Comparison of ENCODE assay signal across 13 mouse cellular contexts in genomic region chr13:63337239-63337960, GRCm38 (mm10).
DNase-seq lines count a peak whose midpoint lies in the region; ATAC-seq and TF ChIP-seq lines count a peak whose summit lies in the region.
"Had no signal": no experiment of that assay in that cellular context is flagged by ENCODE, and none has a peak within 500 bp of the region (broad histone marks: within the 10 kb centered on the region; RNA-seq: fewer than 3 reads in every experiment).

No protein-coding gene starts in this region.

- H3K9me3 ChIP-seq in kidney, embryonic 15.5 days (replicated peaks) = no peaks in the 10 kb centered on the region
- H3K9me3 ChIP-seq in embryonic facial prominence, embryonic 14.5 days (ENCODE audit: control insufficient read depth, low read length) = no peaks in the 10 kb centered on the region
- H3K9me3 ChIP-seq in hindbrain, postnatal 0 days (ENCODE audit: low read length) = no peaks in the 10 kb centered on the region
- no peaks in the 10 kb centered on the region for H3K9me3 ChIP-seq in neural tube, embryonic 15.5 days (replicated peaks)

- peaks cover 29% of the 10 kb centered on the region for H3K4me1 ChIP-seq in kidney, embryonic 15.5 days
- H3K4me1 ChIP-seq in embryonic facial prominence, embryonic 14.5 days (ENCODE audit: control insufficient read depth, insufficient read depth, low read length) = no peaks in the 10 kb centered on the region; the same call in 1 of the 2 replicates
- H3K4me1 ChIP-seq in hindbrain, postnatal 0 days (ENCODE audit: insufficient read depth, low read length) = no peaks in the 10 kb centered on the region; the same call in 1 of the 2 replicates
- H3K4me1 ChIP-seq in neural tube, embryonic 15.5 days = peaks cover 8% of the 10 kb centered on the region

- TF ChIP-seq CTCF in hindbrain, postnatal 0 days (IDR thresholded peaks at IDR 0.05; ENCODE audit: low read depth) = no peak

- H3K36me3 ChIP-seq in kidney, embryonic 15.5 days = no peaks in the 10 kb centered on the region
- H3K36me3 ChIP-seq in embryonic facial prominence, embryonic 14.5 days (ENCODE audit: control insufficient read depth, insufficient read depth, low read length) = no peaks in the 10 kb centered on the region
- H3K36me3 ChIP-seq in hindbrain, postnatal 0 days (ENCODE audit: insufficient read depth, low read length) = no peaks in the 10 kb centered on the region
- no peaks in the 10 kb centered on the region for H3K36me3 ChIP-seq in neural tube, embryonic 15.5 days

- ATAC-seq in kidney, embryonic 15.5 days (replicated peaks; ENCODE audit: low FRiP score) = peak; percentile 79
- peak; percentile 62 for ATAC-seq in embryonic facial prominence, embryonic 14.5 days (ENCODE audit: low read depth)
- 0 out of 2 replicates have a peak, but pooled peaks have one; percentile 30 for ATAC-seq in hindbrain, postnatal 0 days
- ATAC-seq in neural tube, embryonic 15.5 days (ENCODE audit: low FRiP score) = peak; percentile 55; the same call in 1 of the 2 replicates
- ATAC-seq: activated CD4-positive, CD25-positive, alpha-beta regulatory T cell, adult 4 months had no signal

- DNase-seq in kidney, postnatal 25 days = no peak
- DNase-seq in embryonic facial prominence, embryonic 14.5 days (ENCODE audit: low spot score) = peak; percentile 71
- DNase-seq in hindbrain, postnatal 0 days (ENCODE audit: low spot score) = no peak
- DNase-seq in lung, postnatal 4 days = no peak
- no peak for DNase-seq in cerebellum, postnatal 4 days (ENCODE audit: low spot score in 2 of 2)
- DNase-seq in heart, adult 9 months (ENCODE audit: low spot score in 2 of 2) = no peak
- DNase-seq: gastrocnemius, postnatal 14 days; heart, postnatal 4 days; lung, adult 2 months; thymus, postnatal 14 days had no signal

- H3K9ac ChIP-seq in kidney, embryonic 15.5 days = no peak overlapping the region
- no peak overlapping the region for H3K9ac ChIP-seq in embryonic facial prominence, embryonic 14.5 days (ENCODE audit: low read depth, low read length)
- H3K9ac ChIP-seq in hindbrain, postnatal 0 days (replicated peaks; ENCODE audit: low read length) = no peak overlapping the region
- H3K9ac ChIP-seq in neural tube, embryonic 15.5 days (replicated peaks) = no peak overlapping the region

- no peak overlapping the region; the same call in 1 of the 2 replicates for H3K4me2 ChIP-seq in kidney, embryonic 15.5 days
- no peak overlapping the region for H3K4me2 ChIP-seq in embryonic facial prominence, embryonic 14.5 days (ENCODE audit: low read depth, low read length)
- H3K4me2 ChIP-seq in hindbrain, postnatal 0 days (ENCODE audit: low read depth, low read length) = no peak overlapping the region
- peak overlapping the region; percentile 15; the same call in 1 of the 2 replicates for H3K4me2 ChIP-seq in neural tube, embryonic 15.5 days

- H3K4me3 ChIP-seq in kidney, embryonic 15.5 days (replicated peaks) = no peak overlapping the region
- no peak overlapping the region for H3K4me3 ChIP-seq in embryonic facial prominence, embryonic 14.5 days (ENCODE audit: low read depth, low read length)
- no peak overlapping the region for H3K4me3 ChIP-seq in hindbrain, postnatal 0 days (ENCODE audit: low read length)
- H3K4me3 ChIP-seq in neural tube, embryonic 15.5 days (replicated peaks) = no peak overlapping the region

- 16% methylated on average over 8 of the region's 8 CpGs for WGBS in kidney, embryonic 15.5 days
- 37% methylated on average over 8 of the region's 8 CpGs for WGBS in embryonic facial prominence, embryonic 14.5 days
- WGBS in hindbrain, postnatal 0 days = 49% methylated on average over 8 of the region's 8 CpGs
- 39% methylated on average over 8 of the region's 8 CpGs for WGBS in neural tube, embryonic 15.5 days

- no peaks in the 10 kb centered on the region for H3K27me3 ChIP-seq in kidney, embryonic 15.5 days
- H3K27me3 ChIP-seq in embryonic facial prominence, embryonic 14.5 days (replicated peaks; ENCODE audit: control insufficient read depth, insufficient read depth, low read length) = no peaks in the 10 kb centered on the region
- no peaks in the 10 kb centered on the region for H3K27me3 ChIP-seq in hindbrain, postnatal 0 days (ENCODE audit: insufficient read depth, low read length)
- no peaks in the 10 kb centered on the region for H3K27me3 ChIP-seq in neural tube, embryonic 15.5 days (replicated peaks)

- peak overlapping the region; percentile 9; the same call in 1 of the 2 replicates for H3K27ac ChIP-seq in kidney, embryonic 15.5 days
- H3K27ac ChIP-seq in embryonic facial prominence, embryonic 14.5 days (replicated peaks; ENCODE audit: low read depth, low read length) = no peak overlapping the region; the same call in 1 of the 2 replicates
- no peak overlapping the region for H3K27ac ChIP-seq in hindbrain, postnatal 0 days
- no peak overlapping the region; the same call in 1 of the 2 replicates for H3K27ac ChIP-seq in neural tube, embryonic 15.5 days (replicated peaks)
